Mouse (Mus musculus) left cerebral cortex, adult 2 months (tissue): ENCODE measurements around the gene Id3. TPM values are rescaled to one million over a fixed set of nuclear protein-coding genes. Genes with fewer than 3 reads are reported as not detected.

ENCODE experiments used
- DNase-seq, 2 experiments: peaks; one replicate each; pipeline ENCODE4 v3.0.0; 2021 to 2022; ENCODE audit warnings: low spot score in 2 of 2, mixed read lengths in 1 of 2; ENCODE audit errors: extremely low spot score in 1 of 2
- H3K27ac ChIP-seq: fragments of 200-600 bp; 2 replicates; pipeline ENCODE4 v1.8.1; 2022
- H3K4me3 ChIP-seq: fragments of 200-600 bp; 2 replicates; pipeline ENCODE4 v1.8.1; 2022
- CTCF ChIP-seq: fragments of 200-600 bp; IDR thresholded peaks from 2 replicates; pipeline ENCODE4 v1.8.1; 2022; ENCODE audit warnings: antibody characterized with exemption, mild to moderate bottlenecking, moderate library complexity
- intact Hi-C: fragments of 180-260 bp; cut with DNase I; formaldehyde crosslinking; loops from one replicate; pipeline ENCODE4 v1.15.1; 2025
- total RNA-seq, 2 experiments: library from RNA; stranded (reverse); gene quantifications; 2 replicates each; pipeline ENCODE4 v1.2.3; 2021

Gene Id3
- total RNA-seq, 2 experiments from 2014 or later: 26.8 to 36.1 TPM

DNA sequence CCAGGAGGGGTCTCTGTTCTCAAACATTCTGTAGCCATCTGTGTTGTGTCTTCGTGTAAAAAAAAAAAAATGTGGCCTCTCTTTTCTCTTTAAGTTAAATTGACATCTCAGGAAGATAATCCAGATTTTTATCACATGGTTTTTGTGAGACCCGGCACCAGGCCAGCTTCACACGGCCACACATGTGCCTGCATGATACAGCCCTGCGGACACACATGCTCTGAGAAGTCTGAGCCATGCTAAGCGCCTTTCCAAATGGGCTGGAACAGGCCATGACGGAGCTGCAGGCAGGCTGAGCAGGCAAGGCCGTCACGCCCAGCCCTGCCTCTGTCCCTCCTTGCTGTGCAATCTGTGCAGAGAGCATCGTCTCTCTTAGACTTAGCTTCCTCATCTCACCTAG lies 11.2 kb downstream of the Id3 start:
- no peak for TF ChIP-seq CTCF
- Histone ChIP-seq H3K27ac (no peak overlapping the region), H3K4me3 (no peak overlapping the region)
- DNase-seq: no peak
- intact Hi-C loops: no loop called here

DNA sequence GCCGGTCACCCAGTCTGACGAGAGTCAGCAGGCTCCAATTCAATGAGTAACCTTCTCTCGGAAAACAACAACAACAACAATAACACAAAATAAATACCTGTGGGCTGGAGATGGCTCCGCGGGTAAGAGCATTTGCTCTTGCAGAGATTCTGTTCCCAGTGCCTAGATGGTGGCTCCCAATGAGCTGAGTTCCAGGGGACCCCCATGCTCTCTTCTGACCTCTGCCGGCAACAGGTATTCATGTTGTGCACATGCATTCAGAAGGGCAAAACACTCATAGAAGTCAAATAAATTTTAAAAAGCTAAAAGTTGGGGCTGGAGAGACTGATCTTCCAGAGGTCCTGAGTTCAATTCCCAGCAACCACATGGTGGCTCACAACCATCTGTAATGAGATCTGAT lies 15.2 kb downstream of the Id3 start:
- Histone ChIP-seq H3K4me3 (no peak overlapping the region), H3K27ac (no peak overlapping the region)
- DNase-seq: no peak
- peak; percentile 33 for TF ChIP-seq CTCF
- intact Hi-C loops: no loop called here

DNA sequence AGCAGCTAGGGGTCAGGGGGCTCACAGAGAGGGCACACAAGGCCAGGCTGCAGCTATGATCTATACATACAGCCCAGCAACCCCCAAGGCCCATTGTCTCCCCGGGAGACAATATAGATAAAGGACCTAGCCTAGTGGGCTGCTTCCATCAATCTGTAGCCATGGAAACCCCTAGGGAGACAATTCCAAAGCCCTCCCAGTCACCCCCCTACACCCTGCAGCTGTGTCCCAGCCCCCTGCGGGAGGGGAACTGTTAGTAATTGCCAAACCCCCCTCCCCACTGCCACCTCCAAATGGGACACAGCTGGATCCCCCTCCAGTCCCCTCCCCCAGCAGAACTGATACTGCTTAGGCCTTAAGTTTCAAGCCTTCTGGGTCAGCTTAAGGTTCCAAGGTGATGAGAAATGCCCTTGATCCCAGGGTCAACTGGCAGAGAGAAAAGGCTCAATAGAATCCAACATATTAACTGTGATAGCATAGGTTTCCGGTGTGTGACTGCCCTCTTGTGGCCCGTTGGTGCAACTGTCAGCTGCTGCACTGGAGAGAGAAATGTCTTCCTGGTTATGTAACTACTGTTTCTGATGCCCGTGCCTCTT lies 16.6 kb downstream of the Id3 start:
- DNase-seq: peak; percentile 77
- H3K27ac ChIP-seq: peak overlapping the region; percentile 78
- peak; percentile 95 for TF ChIP-seq CTCF
- intact Hi-C loops: loop anchor here (1.0 kb wide), 1 partner anchor 90 kb away; no protein-coding TSS in a partner anchor
- H3K4me3 ChIP-seq: no peak overlapping the region

DNA sequence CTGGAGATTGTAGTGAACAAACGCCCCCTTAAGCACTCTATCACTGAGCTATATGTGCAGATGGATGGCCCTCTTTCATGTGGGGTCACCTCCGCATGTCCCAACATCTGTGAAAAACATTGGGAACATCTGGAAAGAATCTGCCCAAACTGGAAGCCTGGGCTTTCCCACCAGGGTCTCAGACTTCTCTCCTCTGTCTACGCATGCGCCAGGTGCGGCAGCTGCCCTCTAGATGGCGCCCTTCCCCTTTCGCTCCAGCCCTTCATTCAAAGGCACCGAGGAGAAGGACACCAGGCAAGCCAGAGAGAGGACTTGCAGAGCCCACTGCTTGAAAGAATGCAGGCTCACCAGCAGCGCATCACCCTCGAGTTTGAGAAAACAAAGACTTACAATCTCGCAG lies 20.2 kb downstream of the Id3 start:
- peak; percentile 98 for TF ChIP-seq CTCF
- no peak overlapping the region for H3K27ac ChIP-seq

DNA sequence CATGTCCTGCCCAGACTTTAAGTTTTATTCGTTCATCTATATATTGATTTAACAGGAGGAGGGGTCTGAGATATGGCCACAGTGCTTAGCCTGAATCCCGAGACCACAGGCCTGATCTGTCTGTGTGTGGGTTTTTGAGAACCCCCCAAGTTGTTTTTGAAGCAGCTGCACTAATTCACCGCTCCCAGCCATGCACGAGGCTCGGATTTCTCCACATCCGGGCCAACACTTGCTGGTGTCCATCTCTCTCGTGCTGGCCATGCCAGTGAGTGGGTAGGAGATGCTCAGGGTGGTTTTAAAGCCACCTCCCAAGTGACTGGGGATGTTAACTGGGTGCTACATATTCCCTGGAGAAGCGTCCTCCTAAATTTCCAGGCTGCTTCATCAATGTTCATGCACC lies 21.7 kb downstream of the Id3 start:
- TF ChIP-seq CTCF: no peak
- intact Hi-C loops: no loop called here

More for the DNA sequence above, 20.2 kb downstream of the Id3 start:
- H3K4me3 ChIP-seq: no peak overlapping the region
- DNase-seq: peak; percentile 80 to 88
- intact Hi-C loops: loop anchor here (1.0 kb wide), 1 partner anchor 37 kb away; no protein-coding TSS in a partner anchor

DNA sequence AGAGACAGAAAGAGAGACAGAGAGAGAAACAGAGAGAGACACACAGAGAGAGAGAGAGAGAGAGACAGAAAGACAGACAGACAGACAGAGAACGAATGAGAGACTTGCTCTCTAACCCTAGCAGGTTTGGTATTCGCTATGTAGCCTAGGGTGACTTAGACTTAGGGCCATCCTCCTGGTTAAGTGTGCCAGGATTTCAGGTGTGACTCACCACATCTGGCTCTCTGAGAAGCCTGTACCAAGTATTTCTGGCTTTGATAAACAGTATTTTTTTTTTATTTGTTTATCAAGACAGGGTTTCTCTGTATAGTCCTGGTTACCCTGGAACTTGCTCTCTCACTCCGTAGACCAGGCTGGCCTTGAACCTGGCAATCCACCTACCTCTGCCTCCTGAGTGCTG lies 24.4 kb downstream of the Id3 start:
- TF ChIP-seq CTCF: no peak
- Histone ChIP-seq H3K27ac (no peak overlapping the region), H3K4me3 (no peak overlapping the region)
- no peak for DNase-seq
- intact Hi-C loops: no loop called here

More for the DNA sequence above, 21.7 kb downstream of the Id3 start:
- DNase-seq: no peak
- Histone ChIP-seq H3K27ac (no peak overlapping the region), H3K4me3 (no peak overlapping the region)

DNA sequence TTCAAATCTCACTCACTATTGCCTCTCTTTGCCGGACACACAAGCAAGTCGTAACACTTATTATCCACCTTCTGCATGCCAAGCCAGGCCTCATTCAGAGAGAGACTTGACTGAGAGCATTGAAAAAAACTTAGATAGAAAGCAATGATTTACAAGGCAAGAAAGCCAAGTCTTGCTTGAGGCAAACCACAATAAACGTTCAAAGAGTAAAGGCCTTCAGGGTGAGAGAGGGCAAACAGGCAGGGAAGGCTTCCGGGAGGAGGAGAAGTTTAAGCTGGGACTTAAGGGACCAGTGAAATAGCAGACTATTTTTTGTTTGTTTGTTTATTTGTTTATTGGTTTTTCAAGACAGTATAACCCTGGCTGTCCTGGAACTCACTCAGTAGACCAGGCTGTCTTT lies 27.1 kb downstream of the Id3 start:
- DNase-seq: no peak
- Histone ChIP-seq H3K27ac (no peak overlapping the region), H3K4me3 (no peak overlapping the region)
- no peak for TF ChIP-seq CTCF
- intact Hi-C loops: no loop called here

DNA sequence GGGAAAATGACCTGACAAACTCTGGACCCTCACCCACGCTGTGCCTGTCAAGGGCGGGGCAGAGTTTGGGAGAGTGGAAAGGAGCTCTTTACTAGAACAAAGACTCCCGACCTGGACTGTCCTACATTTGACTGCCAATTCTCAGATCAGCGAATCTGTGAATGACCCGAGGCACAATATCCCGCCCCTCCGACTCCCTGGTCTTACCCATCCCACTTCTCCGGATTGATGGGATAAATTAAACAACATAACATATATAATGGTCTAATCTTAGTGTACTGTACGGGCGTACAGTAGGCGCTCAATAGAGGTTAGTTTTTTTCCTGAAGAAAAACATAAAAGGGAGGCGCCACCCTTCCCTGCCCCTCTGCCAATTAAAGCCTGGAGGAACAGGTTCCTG lies 28.2 kb downstream of the Id3 start:
- intact Hi-C loops: no loop called here
- TF ChIP-seq CTCF: no peak

DNA sequence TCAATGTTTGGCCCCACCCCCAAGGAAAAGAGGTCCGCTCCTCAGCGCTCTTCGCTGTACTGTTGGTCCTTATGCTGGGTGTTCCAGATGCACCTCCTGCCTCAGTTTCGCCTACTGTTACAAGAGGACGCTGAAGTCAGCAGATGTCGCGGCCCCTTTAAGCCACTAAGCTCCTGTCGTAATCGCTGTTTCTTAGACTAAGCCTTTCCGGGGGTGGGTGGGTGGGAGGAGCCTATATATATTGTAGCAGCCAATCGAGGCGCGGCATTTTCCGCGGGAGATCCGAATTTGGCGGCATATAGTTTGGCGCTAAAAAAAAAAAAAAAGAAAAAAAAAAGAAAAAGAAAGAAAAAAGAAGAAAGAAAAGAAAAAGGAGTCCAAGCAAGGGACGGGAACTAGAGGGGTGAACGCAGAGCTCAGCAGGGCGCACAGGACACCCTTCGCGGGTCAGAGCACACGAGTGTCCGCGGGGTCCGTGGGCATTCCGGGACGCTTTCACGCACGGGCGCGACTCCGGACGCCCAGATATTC lies 28.8 kb downstream of the Id3 start, which contains the start of gene E2f2:
Gene E2f2 (plus strand): TSS at position 384 of the 531 bp plus-strand sequence.
- no peak for TF ChIP-seq CTCF
- peak in 1 of 2 experiments; percentile 37 for DNase-seq
- peak within 1 kb of the TSS; percentile 50 for H3K4me3 ChIP-seq
- no peak within 1 kb of the TSS for H3K27ac ChIP-seq
- intact Hi-C loops: no loop called here

More for the DNA sequence above, 28.2 kb downstream of the Id3 start:
- no peak for DNase-seq
- Histone ChIP-seq H3K4me3 (peak overlapping the region; percentile 50), H3K27ac (no peak overlapping the region)

DNA sequence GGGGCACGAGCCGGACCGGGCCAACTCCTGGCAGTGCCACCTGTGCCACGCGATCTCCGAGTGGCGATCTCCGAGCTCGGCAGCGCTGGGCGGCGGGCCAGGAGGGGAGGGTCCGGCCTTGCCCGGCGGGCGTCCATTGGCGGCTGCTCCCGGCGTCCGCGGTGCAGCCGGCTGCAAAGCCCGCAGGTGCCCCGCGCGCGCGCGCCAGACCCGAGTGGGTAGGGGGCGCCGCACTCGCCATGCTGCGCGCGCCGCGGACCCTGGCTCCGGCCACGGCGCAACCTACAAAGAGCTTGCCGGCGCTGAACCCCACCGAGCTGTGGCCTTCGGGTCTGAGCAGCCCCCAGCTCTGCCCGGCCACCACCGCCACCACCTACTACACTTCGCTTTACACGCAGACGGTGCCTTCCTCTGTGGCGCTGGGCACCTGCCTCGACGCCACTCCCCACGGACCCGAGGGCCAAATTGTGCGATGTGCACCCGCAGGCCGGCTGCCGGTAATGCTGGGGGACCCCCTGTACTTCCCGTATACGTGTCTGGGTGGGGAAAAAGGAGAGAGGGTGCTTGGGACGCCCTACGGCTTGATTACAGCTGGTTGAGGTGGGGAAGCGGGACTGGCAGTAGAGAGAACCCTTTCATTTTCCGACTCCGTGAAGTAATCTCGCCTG lies 29.4 kb downstream of the Id3 start:
- Histone ChIP-seq H3K27ac (no peak overlapping the region), H3K4me3 (peak overlapping the region; percentile 50)
- intact Hi-C loops: no loop called here
- TF ChIP-seq CTCF: no peak
- DNase-seq: no peak

DNA sequence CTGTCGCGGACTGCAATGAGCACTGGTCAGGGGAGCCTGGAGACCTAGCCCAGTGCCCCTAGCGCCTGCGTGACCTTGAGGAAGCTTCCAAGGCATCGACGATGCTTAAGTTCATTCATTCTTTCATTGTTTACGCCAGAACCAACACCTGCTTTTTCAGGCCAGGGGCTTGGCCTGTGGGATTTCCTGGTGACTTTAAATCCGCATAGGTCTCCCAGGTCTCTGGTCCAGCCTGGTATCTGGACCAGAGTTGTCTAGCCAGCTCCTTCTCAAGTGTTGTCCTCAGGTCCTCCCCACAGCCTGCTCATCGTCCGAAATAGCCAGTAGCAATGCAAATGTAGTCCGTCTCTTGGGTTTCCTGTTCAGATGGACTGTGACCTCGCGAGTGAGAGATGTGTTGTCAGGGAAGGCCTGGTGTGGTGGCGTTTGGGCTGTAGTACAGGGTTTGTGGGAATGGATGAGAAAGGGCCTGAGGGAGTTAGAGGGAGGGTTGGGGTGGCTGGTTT lies 30.0 kb downstream of the Id3 start:
- no peak for DNase-seq
- intact Hi-C loops: no loop called here
- Histone ChIP-seq H3K27ac (no peak overlapping the region), H3K4me3 (no peak overlapping the region)
- no peak for TF ChIP-seq CTCF

DNA sequence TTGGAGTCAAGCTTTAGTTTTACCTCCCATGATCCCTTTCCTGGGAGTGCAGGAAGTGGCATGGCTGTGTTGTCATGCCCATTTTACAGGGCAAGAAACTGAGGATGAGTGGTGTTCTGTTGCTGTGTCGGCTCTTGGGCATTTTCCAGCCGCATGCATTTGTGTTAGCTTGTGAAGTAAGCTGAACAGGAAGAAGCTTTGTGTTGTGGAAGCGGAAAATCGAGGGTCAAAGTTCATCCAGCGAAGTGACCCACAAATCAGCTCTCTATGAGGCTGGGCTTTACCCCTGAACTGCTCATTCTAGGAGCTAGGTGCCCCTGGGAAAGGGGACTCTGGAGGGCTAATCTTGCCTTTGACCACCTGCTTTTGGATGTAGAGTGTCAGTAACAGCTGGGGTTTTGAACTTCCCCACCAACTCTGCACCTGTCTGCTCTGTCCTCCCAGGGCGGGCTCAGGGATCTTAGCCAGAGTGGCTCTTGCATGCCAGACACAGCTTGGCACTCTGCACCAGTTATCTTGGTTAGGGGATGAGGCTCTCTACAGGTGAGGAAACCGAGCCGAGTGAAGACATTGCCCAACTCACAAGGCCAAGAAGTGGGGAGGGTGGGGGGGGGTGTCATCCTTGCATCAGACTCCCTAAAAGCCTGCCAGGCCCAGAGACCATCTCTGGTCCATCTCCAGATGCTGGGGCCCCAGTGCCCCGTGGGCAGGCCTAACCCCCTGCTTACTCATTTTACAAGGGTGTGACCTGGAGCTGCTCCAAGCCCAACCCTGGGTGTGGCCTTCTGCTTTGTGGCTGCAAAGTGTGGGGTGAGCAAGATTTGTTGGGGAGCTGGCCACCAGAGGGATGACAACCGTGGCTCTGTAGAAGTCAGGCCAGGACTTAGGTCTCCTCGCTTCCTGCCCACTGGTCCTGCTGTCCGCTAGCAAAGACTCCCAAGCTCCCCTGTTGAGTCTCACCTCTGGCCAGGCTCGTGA lies 31.2 kb downstream of the Id3 start:
- intact Hi-C loops: no loop called here
- Histone ChIP-seq H3K27ac (no peak overlapping the region), H3K4me3 (no peak overlapping the region)
- TF ChIP-seq CTCF: no peak
- DNase-seq: no peak
